Mouse (Mus musculus): Measurements from ENCODE around the gene Slc16a11. TPM values are rescaled to one million over a fixed set of nuclear protein-coding genes. Genes with fewer than 3 reads are reported as not detected.
A peak's percentile ranks its signal among the peaks of the same experiment; 100 is the strongest.

Gene Slc16a11
- polyA plus RNA-seq, 1 experiment from 2014 or later: 3.1 TPM

GRCm38 (mm10) chr11:70193354-70194285 lies 18.9 kb upstream of the Slc16a11 start:
- no peaks in the 10 kb centered on the region for H3K9me3 ChIP-seq (ENCODE audit: control insufficient read depth, low read length)
- TF ChIP-seq CTCF (IDR thresholded peaks at IDR 0.05; ENCODE audit: low read depth): no peak
- TF ChIP-seq EP300 (optimal IDR thresholded peaks at IDR 0.05): no peak
- ATAC-seq (ENCODE audit: low FRiP score, low TSS enrichment) (no peak; the same call in 1 of the 2 replicates), DNase-seq (ENCODE audit: low spot score) (no peak)
- H3K4me1 ChIP-seq (replicated peaks; ENCODE audit: control insufficient read depth, insufficient read depth): peaks cover 4% of the 10 kb centered on the region; the same call in 1 of the 2 replicates
- no peak overlapping the region for H3K9ac ChIP-seq (ENCODE audit: low read length)
- 26% methylated on average over 11 of the region's 11 CpGs for WGBS
- no peak overlapping the region for H3K4me3 ChIP-seq (ENCODE audit: low read depth, low read length)
- H3K36me3 ChIP-seq (ENCODE audit: control insufficient read depth, insufficient read depth, low read length): no peaks in the 10 kb centered on the region
- H3K27ac ChIP-seq (replicated peaks): peak overlapping the region; percentile 24; the same call in 1 of the 2 replicates
- H3K27me3 ChIP-seq (ENCODE audit: control insufficient read depth, insufficient read depth, low read length): no peaks in the 10 kb centered on the region
- no peak overlapping the region for H3K4me2 ChIP-seq (replicated peaks; ENCODE audit: low read depth)

GRCm38 (mm10) chr11:70198332-70198731 lies 14.2 kb upstream of the Slc16a11 start:
- H3K36me3 ChIP-seq (ENCODE audit: control insufficient read depth, insufficient read depth, low read length): no peaks in the 10 kb centered on the region
- DNase-seq (ENCODE audit: low spot score): no peak
- no peak for TF ChIP-seq EP300 (optimal IDR thresholded peaks at IDR 0.05)
- no peak for TF ChIP-seq CTCF (IDR thresholded peaks at IDR 0.05; ENCODE audit: low read depth)
- H3K4me2 ChIP-seq (replicated peaks; ENCODE audit: low read depth): no peak overlapping the region
- H3K27ac ChIP-seq (replicated peaks): peak overlapping the region; percentile 35
- H3K9ac ChIP-seq (ENCODE audit: low read length): no peak overlapping the region
- no peak overlapping the region for H3K4me3 ChIP-seq (ENCODE audit: low read depth, low read length)
- no peak for ATAC-seq (ENCODE audit: low FRiP score, low TSS enrichment)
- H3K4me1 ChIP-seq (replicated peaks; ENCODE audit: control insufficient read depth, insufficient read depth): peaks cover 4% of the 10 kb centered on the region; the same call in 1 of the 2 replicates
- 66% methylated on average over 3 of the region's 3 CpGs for WGBS
- H3K27me3 ChIP-seq (ENCODE audit: control insufficient read depth, insufficient read depth, low read length): no peaks in the 10 kb centered on the region
- H3K9me3 ChIP-seq (ENCODE audit: control insufficient read depth, low read length): no peaks in the 10 kb centered on the region

GRCm38 (mm10) chr11:70199107-70199506 lies 13.4 kb upstream of the Slc16a11 start:
- no peak overlapping the region for H3K4me3 ChIP-seq (ENCODE audit: low read depth, low read length)
- DNase-seq (ENCODE audit: low spot score) (no peak), ATAC-seq (ENCODE audit: low FRiP score, low TSS enrichment) (no peak)
- no peaks in the 10 kb centered on the region for H3K4me1 ChIP-seq (replicated peaks; ENCODE audit: control insufficient read depth, insufficient read depth)
- no peaks in the 10 kb centered on the region for H3K9me3 ChIP-seq (ENCODE audit: control insufficient read depth, low read length)
- H3K36me3 ChIP-seq (ENCODE audit: control insufficient read depth, insufficient read depth, low read length): no peaks in the 10 kb centered on the region
- no peak overlapping the region; the same call in 1 of the 2 replicates for H3K9ac ChIP-seq (ENCODE audit: low read length)
- H3K27ac ChIP-seq (replicated peaks): 0 out of 2 replicates have a peak overlapping the region, but pooled peaks have one; percentile 8
- H3K27me3 ChIP-seq (ENCODE audit: control insufficient read depth, insufficient read depth, low read length): no peaks in the 10 kb centered on the region
- H3K4me2 ChIP-seq (replicated peaks; ENCODE audit: low read depth): no peak overlapping the region
- TF ChIP-seq CTCF (IDR thresholded peaks at IDR 0.05; ENCODE audit: low read depth) (no peak), EP300 (optimal IDR thresholded peaks at IDR 0.05) (no peak)
- WGBS: 73% methylated on average over 8 of the region's 8 CpGs

- TF ChIP-seq CTCF (IDR thresholded peaks at IDR 0.05; ENCODE audit: low read depth) (no peak), EP300 (optimal IDR thresholded peaks at IDR 0.05) (no peak)
- no peak overlapping the region for H3K9ac ChIP-seq (ENCODE audit: low read length)
- H3K4me2 ChIP-seq (replicated peaks; ENCODE audit: low read depth): no peak overlapping the region
- H3K4me3 ChIP-seq (ENCODE audit: low read depth, low read length): no peak overlapping the region
- peak overlapping the region; percentile 50 for H3K27ac ChIP-seq (replicated peaks)
- no peaks in the 10 kb centered on the region for H3K9me3 ChIP-seq (ENCODE audit: control insufficient read depth, low read length)
- H3K36me3 ChIP-seq (ENCODE audit: control insufficient read depth, insufficient read depth, low read length): no peaks in the 10 kb centered on the region
- H3K27me3 ChIP-seq (ENCODE audit: control insufficient read depth, insufficient read depth, low read length): no peaks in the 10 kb centered on the region
- DNase-seq (ENCODE audit: low spot score) (no peak), ATAC-seq (ENCODE audit: low FRiP score, low TSS enrichment) (no peak)
- no peaks in the 10 kb centered on the region for H3K4me1 ChIP-seq (replicated peaks; ENCODE audit: control insufficient read depth, insufficient read depth)
- WGBS: 87% methylated on average over 5 of the region's 5 CpGs
Observed at GRCm38 (mm10) chr11:70200036-70200608, 12.4 kb upstream of the Slc16a11 start.

GRCm38 (mm10) chr11:70201691-70202090 lies 10.9 kb upstream of the Slc16a11 start:
- Histone ChIP-seq H3K27ac (replicated peaks) (no peak overlapping the region), H3K4me2 (replicated peaks; ENCODE audit: low read depth) (no peak overlapping the region), H3K4me3 (ENCODE audit: low read depth, low read length) (no peak overlapping the region), H3K36me3 (ENCODE audit: control insufficient read depth, insufficient read depth, low read length) (no peaks in the 10 kb centered on the region), H3K4me1 (replicated peaks; ENCODE audit: control insufficient read depth, insufficient read depth) (no peaks in the 10 kb centered on the region), H3K9ac (ENCODE audit: low read length) (no peak overlapping the region), H3K9me3 (ENCODE audit: control insufficient read depth, low read length) (no peaks in the 10 kb centered on the region), H3K27me3 (ENCODE audit: control insufficient read depth, insufficient read depth, low read length) (no peaks in the 10 kb centered on the region)
- ATAC-seq (ENCODE audit: low FRiP score, low TSS enrichment) (peak; percentile 70; the same call in 1 of the 2 replicates), DNase-seq (ENCODE audit: low spot score) (peak; percentile 87)
- TF ChIP-seq CTCF (IDR thresholded peaks at IDR 0.05; ENCODE audit: low read depth) (peak; percentile 93), EP300 (optimal IDR thresholded peaks at IDR 0.05) (no peak)
- WGBS: 34% methylated on average over 5 of the region's 5 CpGs

Measured in stomach, postnatal 0 days (tissue).